Mouse (Mus musculus) C2C12 (cell line): Measurements from ENCODE around the gene Gm8994.

ENCODE experiments used
- CEBPB ChIP-seq: IDR thresholded peaks from one replicate; pipeline ENCODE4 v1.6.1; 2011; ENCODE audit warnings: low read depth, mild to moderate bottlenecking, control low read depth, moderate library complexity
- CTCF ChIP-seq: IDR thresholded peaks from one replicate; pipeline ENCODE4 v1.5.1; 2011; ENCODE audit not compliant: control insufficient read depth, insufficient read depth, insufficient read length
- FOSL1 ChIP-seq: IDR thresholded peaks from one replicate; pipeline ENCODE4 v1.8.0; 2011; ENCODE audit warnings: mild to moderate bottlenecking, low read length; ENCODE audit not compliant: poor library complexity, insufficient read depth, severe bottlenecking
- MAX ChIP-seq: IDR thresholded peaks from one replicate; pipeline ENCODE4 v1.6.1; 2011; ENCODE audit warnings: mild to moderate bottlenecking, control low read depth
- MYOD1 ChIP-seq: IDR thresholded peaks from one replicate; pipeline ENCODE4 v1.6.1; 2011; ENCODE audit warnings: low read depth; ENCODE audit not compliant: control insufficient read depth, insufficient read length
- USF1 ChIP-seq: IDR thresholded peaks from one replicate; pipeline ENCODE4 v1.6.1; 2011; ENCODE audit warnings: low read depth, mild to moderate bottlenecking, control low read depth, moderate library complexity

- no peak for TF ChIP-seq MAX
- no peak for TF ChIP-seq CTCF
- TF ChIP-seq CEBPB, result no peak
- no peak for TF ChIP-seq FOSL1
- no peak for TF ChIP-seq USF1
- no peak for TF ChIP-seq MYOD1
These were observed 13.3 kb downstream of the Gm8994 start for GRCm38 (mm10) chr6:136340669-136341068.
